Mouse (Mus musculus) forebrain, embryonic 10.5 days (tissue): Measurements from ENCODE around the gene Lmo4. TPM values are rescaled to one million over a fixed set of nuclear protein-coding genes. Genes with fewer than 3 reads are reported as not detected.

Source experiments
- DNase-seq: peaks from one replicate; pipeline ENCODE4 v3.0.0-alpha.2; 2017; ENCODE audit warnings: low spot score; ENCODE audit errors: extremely low spot score
- H3K27ac ChIP-seq: fragments of 300-500 bp; sonication (generic); 2 replicates; pipeline ENCODE4 v1.5.1; 2016; ENCODE audit warnings: mild to moderate bottlenecking
- H3K27me3 ChIP-seq: fragments of 300-500 bp; sonication (generic); 2 replicates; pipeline ENCODE4 v1.6.1; 2016; ENCODE audit warnings: mild to moderate bottlenecking; ENCODE audit not compliant: poor library complexity, severe bottlenecking
- H3K36me3 ChIP-seq: fragments of 300-500 bp; sonication (generic); replicated peaks from 2 replicates; pipeline ENCODE4 v1.6.1; 2016; ENCODE audit warnings: mild to moderate bottlenecking, moderate library complexity
- H3K4me1 ChIP-seq: fragments of 300-500 bp; sonication (generic); 2 replicates; pipeline ENCODE4 v1.6.1; 2016
- H3K4me3 ChIP-seq: fragments of 300-500 bp; sonication (generic); 2 replicates; pipeline ENCODE4 v1.5.1; 2016; ENCODE audit warnings: mild to moderate bottlenecking, moderate library complexity
- H3K9me3 ChIP-seq: fragments of 300-500 bp; sonication (generic); 2 replicates; pipeline ENCODE4 v1.6.1; 2016; ENCODE audit warnings: mild to moderate bottlenecking, moderate library complexity
- WGBS: fragments of 180-500 bp; shearing (Covaris S2); methylation state at CpG from one replicate; pipeline ENCODE4 v1.1.7; 2016; 5-methylcytosine and 5-hydroxymethylcytosine counted together
- polyA plus RNA-seq: library from polyadenylated mRNA; unstranded; fragments of >200 nt; fragmentation: Nextera tagmentation; extraction: Ambion mirVana; gene quantifications from 2 replicates; pipeline ENCODE4 v1.2.1, GENCODE M21; 2016

The Lmo4 gene
- polyA plus RNA-seq, 1 experiment from 2014 or later, result 36.2 TPM

- DNase-seq, result peak; percentile 31
- H3K27ac ChIP-seq, result peak overlapping the region; percentile 25; the same call in 1 of the 2 replicates
Measured at GRCm38 (mm10) chr3:144164665-144165385, 40.2 kb downstream of the Lmo4 start.

GRCm38 (mm10) chr3:144163718-144164117 is 41.3 kb downstream of the Lmo4 start:
- H3K9me3 ChIP-seq, result no peaks in the 10 kb centered on the region
- peaks cover 43% of the 10 kb centered on the region for H3K27me3 ChIP-seq
- peaks cover 24% of the 10 kb centered on the region for H3K4me1 ChIP-seq
- no peaks in the 10 kb centered on the region for H3K36me3 ChIP-seq
- H3K4me3 ChIP-seq, result no peak overlapping the region
- no peak overlapping the region for H3K27ac ChIP-seq
- 87% methylated on average over 2 of the region's 2 CpGs for WGBS
- DNase-seq, result no peak

More at GRCm38 (mm10) chr3:144164665-144165385, 40.2 kb downstream of the Lmo4 start:
- Histone ChIP-seq H3K36me3 (no peaks in the 10 kb centered on the region), H3K9me3 (no peaks in the 10 kb centered on the region), H3K4me3 (no peak overlapping the region), H3K4me1 (peaks cover 24% of the 10 kb centered on the region), H3K27me3 (peaks cover 54% of the 10 kb centered on the region)
- WGBS, result 52% methylated on average over 9 of the region's 9 CpGs

GRCm38 (mm10) chr3:144162156-144162555 is 42.9 kb downstream of the Lmo4 start:
- H3K4me3 ChIP-seq, result no peak overlapping the region
- WGBS, result 41% methylated on average over 8 of the region's 8 CpGs
- peaks cover 35% of the 10 kb centered on the region for H3K27me3 ChIP-seq
- no peaks in the 10 kb centered on the region for H3K36me3 ChIP-seq
- peaks cover 24% of the 10 kb centered on the region for H3K4me1 ChIP-seq
- H3K27ac ChIP-seq, result no peak overlapping the region
- no peaks in the 10 kb centered on the region for H3K9me3 ChIP-seq
- DNase-seq, result no peak

- Histone ChIP-seq H3K36me3 (no peaks in the 10 kb centered on the region), H3K4me1 (peaks cover 24% of the 10 kb centered on the region)
- 95% methylated on average over 2 of the region's 2 CpGs for WGBS
Measured at GRCm38 (mm10) chr3:144161261-144161660, 43.8 kb downstream of the Lmo4 start.

GRCm38 (mm10) chr3:144155746-144156145 is 49.3 kb downstream of the Lmo4 start:
- Histone ChIP-seq H3K9me3 (no peaks in the 10 kb centered on the region), H3K4me1 (peaks cover 10% of the 10 kb centered on the region), H3K27me3 (peaks cover 14% of the 10 kb centered on the region), H3K27ac (no peak overlapping the region), H3K4me3 (no peak overlapping the region), H3K36me3 (no peaks in the 10 kb centered on the region)
- WGBS, result 83% methylated on average over 3 of the region's 3 CpGs
- DNase-seq, result no peak

More at GRCm38 (mm10) chr3:144161261-144161660, 43.8 kb downstream of the Lmo4 start:
- Histone ChIP-seq H3K27ac (no peak overlapping the region), H3K4me3 (no peak overlapping the region), H3K9me3 (no peaks in the 10 kb centered on the region), H3K27me3 (peaks cover 28% of the 10 kb centered on the region)
- no peak for DNase-seq

GRCm38 (mm10) chr3:144153395-144153794 is 51.6 kb downstream of the Lmo4 start:
- 72% methylated on average over 2 of the region's 2 CpGs for WGBS
- DNase-seq, result no peak
- H3K9me3 ChIP-seq, result no peaks in the 10 kb centered on the region
- peaks cover 10% of the 10 kb centered on the region for H3K4me1 ChIP-seq
- no peaks in the 10 kb centered on the region for H3K36me3 ChIP-seq
- peaks cover 10% of the 10 kb centered on the region for H3K27me3 ChIP-seq
- no peak overlapping the region for H3K27ac ChIP-seq
- H3K4me3 ChIP-seq, result no peak overlapping the region

GRCm38 (mm10) chr3:144151001-144151400 is 54.0 kb downstream of the Lmo4 start:
- WGBS, result 91% methylated on average over 6 of the region's 6 CpGs
- H3K9me3 ChIP-seq, result no peaks in the 10 kb centered on the region
- H3K4me1 ChIP-seq, result peaks cover 10% of the 10 kb centered on the region

GRCm38 (mm10) chr3:144148234-144148633 is 56.8 kb downstream of the Lmo4 start:
- Histone ChIP-seq H3K27me3 (no peaks in the 10 kb centered on the region), H3K27ac (no peak overlapping the region), H3K4me1 (peaks cover 1% of the 10 kb centered on the region; the same call in 1 of the 2 replicates), H3K36me3 (no peaks in the 10 kb centered on the region), H3K9me3 (no peaks in the 10 kb centered on the region), H3K4me3 (no peak overlapping the region)
- WGBS, result 93% methylated on average over 3 of the region's 3 CpGs
- no peak for DNase-seq

More at GRCm38 (mm10) chr3:144151001-144151400, 54.0 kb downstream of the Lmo4 start:
- Histone ChIP-seq H3K27me3 (peaks cover 4% of the 10 kb centered on the region; the same call in 1 of the 2 replicates), H3K27ac (no peak overlapping the region), H3K4me3 (no peak overlapping the region), H3K36me3 (no peaks in the 10 kb centered on the region)
- DNase-seq, result no peak

- H3K27me3 ChIP-seq, result no peaks in the 10 kb centered on the region
- H3K27ac ChIP-seq, result no peak overlapping the region
- H3K36me3 ChIP-seq, result no peaks in the 10 kb centered on the region
- H3K4me3 ChIP-seq, result no peak overlapping the region
- DNase-seq, result no peak
- no peaks in the 10 kb centered on the region for H3K4me1 ChIP-seq
- no peaks in the 10 kb centered on the region for H3K9me3 ChIP-seq
- WGBS, result 79% methylated on average over 3 of the region's 3 CpGs
Measured at GRCm38 (mm10) chr3:144147244-144147643, 57.8 kb downstream of the Lmo4 start.

- H3K4me3 ChIP-seq, result no peak overlapping the region
- H3K4me1 ChIP-seq, result no peaks in the 10 kb centered on the region; the same call in 1 of the 2 replicates
- H3K9me3 ChIP-seq, result no peaks in the 10 kb centered on the region
- H3K27me3 ChIP-seq, result no peaks in the 10 kb centered on the region
- no peaks in the 10 kb centered on the region for H3K36me3 ChIP-seq
- H3K27ac ChIP-seq, result no peak overlapping the region
- no peak for DNase-seq
- 95% methylated on average over 4 of the region's 4 CpGs for WGBS
Measured at GRCm38 (mm10) chr3:144144066-144144465, 61.0 kb downstream of the Lmo4 start.

GRCm38 (mm10) chr3:144142939-144143338 is 62.1 kb downstream of the Lmo4 start:
- no peak overlapping the region for H3K4me3 ChIP-seq
- H3K27ac ChIP-seq, result no peak overlapping the region
- H3K4me1 ChIP-seq, result no peaks in the 10 kb centered on the region; the same call in 1 of the 2 replicates
- WGBS, result over 99% methylated on average over 7 of the region's 7 CpGs
- H3K36me3 ChIP-seq, result no peaks in the 10 kb centered on the region
- H3K9me3 ChIP-seq, result no peaks in the 10 kb centered on the region
- H3K27me3 ChIP-seq, result no peaks in the 10 kb centered on the region
- no peak for DNase-seq

- Histone ChIP-seq H3K27me3 (no peaks in the 10 kb centered on the region), H3K9me3 (no peaks in the 10 kb centered on the region), H3K4me1 (no peaks in the 10 kb centered on the region; the same call in 1 of the 2 replicates), H3K36me3 (no peaks in the 10 kb centered on the region), H3K27ac (no peak overlapping the region), H3K4me3 (no peak overlapping the region)
- DNase-seq, result no peak
- 84% methylated on average over 8 of the region's 8 CpGs for WGBS
Measured at GRCm38 (mm10) chr3:144141786-144142185, 63.2 kb downstream of the Lmo4 start.

GRCm38 (mm10) chr3:144140816-144141215 is 64.2 kb downstream of the Lmo4 start:
- Histone ChIP-seq H3K27me3 (no peaks in the 10 kb centered on the region), H3K9me3 (no peaks in the 10 kb centered on the region), H3K4me1 (no peaks in the 10 kb centered on the region; the same call in 1 of the 2 replicates), H3K4me3 (no peak overlapping the region), H3K27ac (no peak overlapping the region), H3K36me3 (no peaks in the 10 kb centered on the region)
- DNase-seq, result no peak
- WGBS, result 95% methylated on average over 5 of the region's 5 CpGs
